Mouse (Mus musculus) heart, adult 10 weeks (tissue): ENCODE measurements around the gene Ankrd13c. TPM values are rescaled to one million over a fixed set of nuclear protein-coding genes. Genes with fewer than 3 reads are reported as not detected.

Source experiments
- polyA plus RNA-seq: library from polyadenylated mRNA; stranded (reverse); fragments of 350-450 nt; fragmentation: Illumina TruSeq; extraction: RNeasy Lipid Tissue Mini Kit (QIAGEN cat#74804); gene quantifications from one replicate; pipeline ENCODE4 v1.2.3, GENCODE M21; 2014; ENCODE audit warnings: low read depth, low replicate concordance

Gene Ankrd13c
- 21.1 TPM for polyA plus RNA-seq

DNA sequence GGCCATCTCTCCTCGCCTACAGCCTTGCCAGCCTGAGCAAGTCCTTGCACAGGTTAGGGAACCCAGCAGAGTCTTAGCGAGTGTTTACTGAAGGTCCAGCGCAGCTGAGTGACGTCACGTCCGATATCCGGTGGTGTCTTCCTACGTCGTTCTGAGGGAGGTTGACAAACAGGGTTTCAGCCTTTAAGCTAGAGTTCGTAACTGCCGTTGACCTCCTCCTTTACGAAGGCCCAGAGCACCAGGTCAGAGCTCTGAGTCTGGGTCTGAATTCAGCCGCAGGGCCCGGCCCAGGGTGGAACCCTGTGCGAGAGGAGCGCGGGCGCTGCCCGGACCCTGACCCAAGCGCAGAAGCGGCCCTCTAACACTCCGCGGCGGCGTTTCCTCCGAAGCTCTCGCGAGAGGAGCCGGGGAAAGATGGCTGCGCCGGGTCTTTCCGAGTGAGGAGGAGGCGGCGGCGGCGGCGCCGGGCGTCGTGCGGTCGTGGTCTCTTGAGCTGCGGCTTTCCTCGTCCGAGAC, at the start of gene Ankrd13c:
Gene Ankrd13c (plus strand): TSS at position 397 of the 516 bp plus-strand sequence.

GRCm38 (mm10) chr3:157924692-157925328, 22.2 kb upstream of the Ankrd13c start, which contains the start of gene Cth:
Gene Cth, minus strand, starts transcription at chr3:157925077.

GRCm38 (mm10) chr3:158036329-158036988, 89.4 kb downstream of the Ankrd13c start, which contains the start of the genes Srsf11 and Lrrc40:
Gene Srsf11, minus strand, starts transcription at chr3:158036639.
Gene Lrrc40, plus strand, starts transcription at chr3:158036662.

Other genes starting within 250 kb of the Ankrd13c start
- gene Cth, start 22.2 kb upstream of the Ankrd13c start, polyA plus RNA-seq: 3.9 TPM
- 99.2 TPM for gene Srsf11, start 89.4 kb downstream of the Ankrd13c start, polyA plus RNA-seq
- 11.6 TPM for gene Lrrc40, start 89.4 kb downstream of the Ankrd13c start, polyA plus RNA-seq